21 mouse cellular contexts compared by ENCODE assay signal in genomic region chr9:45843007-45843406, GRCm38 (mm10). TPM values are rescaled to one million over a fixed set of nuclear protein-coding genes. Genes with fewer than 3 reads are reported as not detected.
DNase-seq lines count a peak whose midpoint lies in the region; ATAC-seq and TF ChIP-seq lines count a peak whose summit lies in the region.
"Had no signal": no experiment of that assay in that cellular context is flagged by ENCODE, and none has a peak within 500 bp of the region (broad histone marks: within the 10 kb centered on the region; RNA-seq: fewer than 3 reads in every experiment).

No protein-coding gene starts in this region.

- H3K79me2 ChIP-seq in myocyte (ENCODE audit: control insufficient read depth, insufficient read depth): peaks cover 43% of the 10 kb centered on the region

- TF ChIP-seq POLR2A in myocyte (IDR thresholded peaks at IDR 0.05; ENCODE audit: insufficient read length, low read depth): no peak

- H3K27ac ChIP-seq in midbrain, embryonic 13.5 days: no peak overlapping the region
- H3K27ac ChIP-seq in midbrain, embryonic 16.5 days (ENCODE audit: low read length): no peak overlapping the region
- H3K27ac ChIP-seq: embryonic facial prominence, embryonic 10.5 days; forebrain, embryonic 13.5 days; heart, embryonic 10.5 days; hindbrain, embryonic 10.5 days; hindbrain, embryonic 14.5 days; intestine, embryonic 15.5 days had no signal

- 79% methylated on average over 5 of the region's 5 CpGs for WGBS in midbrain, embryonic 13.5 days
- 68% methylated on average over 5 of the region's 5 CpGs for WGBS in midbrain, embryonic 16.5 days

- H3K4me3 ChIP-seq in midbrain, embryonic 13.5 days (replicated peaks): no peak overlapping the region
- H3K4me3 ChIP-seq in midbrain, embryonic 16.5 days (ENCODE audit: low read depth, low read length): no peak overlapping the region
- no peak overlapping the region for H3K4me3 ChIP-seq in myocyte
- H3K4me3 ChIP-seq: embryonic facial prominence, embryonic 10.5 days; forebrain, embryonic 13.5 days; heart, embryonic 10.5 days; hindbrain, embryonic 10.5 days; intestine, embryonic 15.5 days had no signal

- peaks cover 45% of the 10 kb centered on the region for H3K4me1 ChIP-seq in midbrain, embryonic 13.5 days (replicated peaks)
- H3K4me1 ChIP-seq in midbrain, embryonic 16.5 days (ENCODE audit: control insufficient read depth, insufficient read depth, low read length): peaks cover 36% of the 10 kb centered on the region

- no peaks in the 10 kb centered on the region for H3K9me3 ChIP-seq in midbrain, embryonic 13.5 days
- H3K9me3 ChIP-seq in midbrain, embryonic 16.5 days (replicated peaks; ENCODE audit: control insufficient read depth, low read length, poor library complexity, severe bottlenecking): no peaks in the 10 kb centered on the region
- H3K9me3 ChIP-seq: embryonic facial prominence, embryonic 10.5 days; forebrain, embryonic 13.5 days; G1E; heart, embryonic 10.5 days; hindbrain, embryonic 10.5 days; intestine, embryonic 15.5 days had no signal

- intact Hi-C loops in gastrocnemius, postnatal 36 days (cut with DNase I): no loop called here
- intact Hi-C loops in heart, postnatal 25 days (cut with DNase I): no loop called here

- no peak for ATAC-seq in midbrain, embryonic 13.5 days
- ATAC-seq in midbrain, embryonic 16.5 days: no peak
- ATAC-seq: CD4-positive, CD25-positive, alpha-beta regulatory T cell, adult 4 months; forebrain, embryonic 13.5 days; intestine, embryonic 15.5 days had no signal

- no peak overlapping the region for H3ac ChIP-seq in myocyte (ENCODE audit: control insufficient read depth, insufficient read length)

- DNase-seq in gastrocnemius, adult 18-20 months (ENCODE audit: low spot score): peak; percentile 30
- no peak for DNase-seq in gastrocnemius, postnatal 36 days
- no peak for DNase-seq in heart, postnatal 25 days (ENCODE audit: low spot score)
- DNase-seq in cerebellum, adult 11-12 months: no peak
- DNase-seq: adrenal gland, postnatal 10 days; cerebellum, adult 2 months; cerebellum, postnatal 10 days; gastrocnemius, postnatal 10 days; heart, adult 11 months; heart, postnatal 14 days had no signal

- no peak overlapping the region for H3K9ac ChIP-seq in midbrain, embryonic 13.5 days (replicated peaks)
- no peak overlapping the region for H3K9ac ChIP-seq in midbrain, embryonic 16.5 days (ENCODE audit: low read depth, low read length)
- H3K9ac ChIP-seq: forebrain, embryonic 13.5 days; hindbrain, embryonic 14.5 days; intestine, embryonic 15.5 days had no signal

- H3K36me3 ChIP-seq in midbrain, embryonic 13.5 days: 0 out of 2 replicates have a peak, but pooled peaks cover 2% of the 10 kb centered on the region
- no peaks in the 10 kb centered on the region for H3K36me3 ChIP-seq in midbrain, embryonic 16.5 days (ENCODE audit: control insufficient read depth, insufficient read depth, low read length)
- H3K36me3 ChIP-seq in myocyte (ENCODE audit: control insufficient read depth, insufficient read depth): no peaks in the 10 kb centered on the region
- H3K36me3 ChIP-seq: embryonic facial prominence, embryonic 10.5 days; G1E; intestine, embryonic 15.5 days had no signal

- H3K4me2 ChIP-seq in midbrain, embryonic 13.5 days (replicated peaks): 0 out of 2 replicates have a peak overlapping the region, but pooled peaks have one; percentile 97
- no peak overlapping the region for H3K4me2 ChIP-seq in midbrain, embryonic 16.5 days (ENCODE audit: low read length)
- peak overlapping the region; percentile 41 for H3K4me2 ChIP-seq in myocyte (ENCODE audit: low read depth)
- H3K4me2 ChIP-seq: intestine, embryonic 15.5 days had no signal

- H3K27me3 ChIP-seq in midbrain, embryonic 13.5 days: no peaks in the 10 kb centered on the region
- H3K27me3 ChIP-seq in midbrain, embryonic 16.5 days (ENCODE audit: control insufficient read depth, insufficient read depth, low read depth, low read length): no peaks in the 10 kb centered on the region
- H3K27me3 ChIP-seq in myocyte (ENCODE audit: control insufficient read depth, insufficient read depth, insufficient read length): no peaks in the 10 kb centered on the region
- H3K27me3 ChIP-seq: forebrain, embryonic 13.5 days; intestine, embryonic 15.5 days had no signal

TF ChIP-seq in myocyte, 11 proteins besides CTCF, POLR2A, EP300 and RAD21:
- TF ChIP-seq REST (IDR thresholded peaks at IDR 0.05; ENCODE audit: insufficient read depth, insufficient read length) (no peak), CEBPB (IDR thresholded peaks at IDR 0.05; ENCODE audit: insufficient read depth, poor library complexity, severe bottlenecking) (peak; percentile 58; the same call in 1 of the 2 replicates)

RNA-seq across cellular contexts. Expression of gene Bace1, which starts 4.6 kb away (rescaled TPM):
- total RNA-seq in gastrocnemius, adult 18-20 months (2021): 10 to 100 TPM; 35.6 to 37.1 TPM
- 10 to 100 TPM; 37.5 to 47.4 TPM for total RNA-seq in gastrocnemius, postnatal 36 days (2021)
- polyA plus RNA-seq in midbrain, embryonic 13.5 days (2015; fragmentation: Nextera tagmentation; extraction: Ambion mirVana): 47.0 and 50.6 TPM in 2 replicates
- 48.1 and 51.3 TPM in 2 replicates for polyA plus RNA-seq in midbrain, embryonic 16.5 days (2015; fragmentation: Nextera tagmentation; extraction: Ambion mirVana)
- 14.5 TPM for polyA plus RNA-seq in myocyte (2012; fragmentation: generic; extraction: Trizol)
- 10 to 100 TPM; 31.6 to 33.1 TPM for total RNA-seq in heart, postnatal 25 days (2021)

RNA-seq across cellular contexts. Expression of gene Cep164, which starts 14.5 kb away (rescaled TPM):
- 1 to 10 TPM; 2.4 to 2.6 TPM for total RNA-seq in gastrocnemius, adult 18-20 months (2021)
- 1 to 10 TPM; 2.1 to 3.8 TPM for total RNA-seq in gastrocnemius, postnatal 36 days (2021)
- polyA plus RNA-seq in midbrain, embryonic 13.5 days (2015; fragmentation: Nextera tagmentation; extraction: Ambion mirVana): 14.9 and 15.5 TPM in 2 replicates
- polyA plus RNA-seq in midbrain, embryonic 16.5 days (2015; fragmentation: Nextera tagmentation; extraction: Ambion mirVana): 10.7 and 12.7 TPM in 2 replicates
- 7.7 TPM for polyA plus RNA-seq in myocyte (2012; fragmentation: generic; extraction: Trizol)
- total RNA-seq in heart, postnatal 25 days (2021): 1 to 10 TPM; 5.8 to 6.4 TPM
